Mouse (Mus musculus) C2C12 (cell line): ENCODE data around the gene Plscr1.

ENCODE experiments used
- CEBPB ChIP-seq: IDR thresholded peaks from one replicate; pipeline ENCODE4 v1.6.1; 2011; ENCODE audit warnings: low read depth, mild to moderate bottlenecking, control low read depth, moderate library complexity
- CTCF ChIP-seq: IDR thresholded peaks from one replicate; pipeline ENCODE4 v1.5.1; 2011; ENCODE audit not compliant: control insufficient read depth, insufficient read depth, insufficient read length
- MYOG ChIP-seq: IDR thresholded peaks from one replicate; pipeline ENCODE4 v1.6.1; 2011; ENCODE audit not compliant: control insufficient read depth, insufficient read length; ENCODE audit errors: extremely low read depth
- USF1 ChIP-seq: IDR thresholded peaks from one replicate; pipeline ENCODE4 v1.6.1; 2011; ENCODE audit warnings: low read depth, mild to moderate bottlenecking, control low read depth, moderate library complexity

- TF ChIP-seq CTCF (no peak), CEBPB (no peak), MYOG (no peak), USF1 (no peak)
These were observed 41.8 kb upstream of the Plscr1 start for GRCm38 (mm10) chr9:92207757-92208156.
